Mouse (Mus musculus) liver, postnatal 0 days (tissue): ENCODE data around the gene Lztfl1. TPM values are rescaled to one million over a fixed set of nuclear protein-coding genes. Genes with fewer than 3 reads are reported as not detected.
"Not testable (repeated sequence)": the region's sequence is repeated elsewhere in the genome, so short reads cannot be mapped to it uniquely, and the experiment has no call there.

Experiments
- ATAC-seq: fragments of 200-750 bp; cut with Nextera tagmentation; 2 replicates; pipeline ENCODE4 v1.8.0; 2017; ENCODE audit warnings: mild to moderate bottlenecking, moderate library complexity
- DNase-seq: peaks from one replicate; pipeline ENCODE4 v3.0.0-alpha.2; 2016
- H3K27ac ChIP-seq: fragments of 300-500 bp; sonication (generic); 2 replicates; pipeline ENCODE4 v1.5.1; 2014; ENCODE audit warnings: antibody characterized with exemption, moderate library complexity, mild to moderate bottlenecking, low read depth
- H3K27me3 ChIP-seq: fragments of 300-500 bp; sonication (generic); 2 replicates; pipeline ENCODE4 v1.6.1; 2014; ENCODE audit warnings: low read length, control low read depth, mixed read lengths; ENCODE audit not compliant: insufficient read depth
- H3K36me3 ChIP-seq: fragments of 300-500 bp; sonication (generic); replicated peaks from 2 replicates; pipeline ENCODE4 v1.6.1; 2014; ENCODE audit warnings: mild to moderate bottlenecking, control low read depth, low read length, moderate library complexity, mixed read lengths; ENCODE audit not compliant: insufficient read depth
- H3K4me1 ChIP-seq: fragments of 300-500 bp; sonication (generic); 2 replicates; pipeline ENCODE4 v1.6.1; 2014; ENCODE audit warnings: antibody characterized with exemption, mild to moderate bottlenecking, control low read depth; ENCODE audit not compliant: insufficient read depth
- H3K4me2 ChIP-seq: fragments of 300-500 bp; sonication (generic); 2 replicates; pipeline ENCODE4 v1.6.1; 2014; ENCODE audit warnings: low read depth, mild to moderate bottlenecking, low read length, moderate library complexity, mixed read lengths
- H3K4me3 ChIP-seq: fragments of 300-500 bp; sonication (generic); 2 replicates; pipeline ENCODE4 v1.5.1; 2014; ENCODE audit warnings: low read depth, low read length
- H3K9ac ChIP-seq: fragments of 300-500 bp; sonication (generic); replicated peaks from 2 replicates; pipeline ENCODE4 v1.6.1; 2014; ENCODE audit warnings: mild to moderate bottlenecking, moderate library complexity
- H3K9me3 ChIP-seq: fragments of 300-500 bp; sonication (generic); 2 replicates; pipeline ENCODE4 v1.6.1; 2016; ENCODE audit warnings: mild to moderate bottlenecking, control low read depth, low read length, mixed read lengths
- CTCF ChIP-seq: sonication (generic); IDR thresholded peaks from 2 replicates; pipeline ENCODE4 v1.5.1; 2016; ENCODE audit warnings: antibody characterized with exemption, low read depth
- EP300 ChIP-seq: IDR thresholded peaks from 2 replicates; pipeline ENCODE4 v1.6.1; 2016; ENCODE audit warnings: antibody characterized with exemption, low read depth, mild to moderate bottlenecking
- WGBS: fragments of 180-500 bp; shearing (Covaris S2); extraction: QIAGEN DNeasy Blood & Tissue Kit; methylation state at CpG from one replicate; pipeline ENCODE4 v1.1.7; 2014; ENCODE audit not compliant: insufficient replicate concordance; 5-methylcytosine and 5-hydroxymethylcytosine counted together
- polyA plus RNA-seq: library from polyadenylated mRNA; unstranded; fragments of >200 nt; fragmentation: Nextera tagmentation; extraction: Ambion mirVana; gene quantifications from 2 replicates; pipeline ENCODE4 v1.2.1, GENCODE M21; 2015

Lztfl1 gene
- polyA plus RNA-seq, 1 experiment from 2014 or later = 16.8 TPM

- no peak overlapping the region for H3K4me3 ChIP-seq
- TF ChIP-seq EP300 (no peak), CTCF (no peak)
- no peak overlapping the region for H3K4me2 ChIP-seq
- ATAC-seq (no peak), DNase-seq (no peak)
- no peaks in the 10 kb centered on the region for H3K27me3 ChIP-seq
- no peaks in the 10 kb centered on the region for H3K4me1 ChIP-seq
- H3K27ac ChIP-seq = no peak overlapping the region
- no peaks in the 10 kb centered on the region for H3K9me3 ChIP-seq
- WGBS = 72% methylated on average over 1 of the region's 1 CpGs
- H3K36me3 ChIP-seq = no peaks in the 10 kb centered on the region
- no peak overlapping the region for H3K9ac ChIP-seq
Measured at GRCm38 (mm10) chr9:123758156-123758555, 40.7 kb upstream of the Lztfl1 start.

GRCm38 (mm10) chr9:123757326-123757725 lies 39.8 kb upstream of the Lztfl1 start:
- no peaks in the 10 kb centered on the region for H3K9me3 ChIP-seq
- no peak for TF ChIP-seq EP300
- no peak for TF ChIP-seq CTCF
- H3K9ac ChIP-seq = no peak overlapping the region
- DNase-seq = no peak
- H3K4me3 ChIP-seq = no peak overlapping the region
- no peaks in the 10 kb centered on the region for H3K36me3 ChIP-seq
- no peak overlapping the region for H3K4me2 ChIP-seq
- H3K27me3 ChIP-seq = no peaks in the 10 kb centered on the region
- no peak for ATAC-seq
- 57% methylated on average over 2 of the region's 2 CpGs for WGBS
- no peaks in the 10 kb centered on the region for H3K4me1 ChIP-seq
- H3K27ac ChIP-seq = no peak overlapping the region

- no peaks in the 10 kb centered on the region for H3K36me3 ChIP-seq
- TF ChIP-seq EP300 = no peak
- TF ChIP-seq CTCF = no peak
- H3K9ac ChIP-seq = no peak overlapping the region
- no peak overlapping the region for H3K4me3 ChIP-seq
- no peak overlapping the region for H3K4me2 ChIP-seq
- H3K4me1 ChIP-seq = no peaks in the 10 kb centered on the region
- WGBS = 45% methylated on average over 3 of the region's 3 CpGs
- no peak overlapping the region for H3K27ac ChIP-seq
- H3K27me3 ChIP-seq = no peaks in the 10 kb centered on the region
- DNase-seq (no peak), ATAC-seq (no peak)
- no peaks in the 10 kb centered on the region for H3K9me3 ChIP-seq
Measured at GRCm38 (mm10) chr9:123756752-123757151, 39.3 kb upstream of the Lztfl1 start.

- Histone ChIP-seq H3K27me3 (no peaks in the 10 kb centered on the region), H3K4me2 (no peak overlapping the region), H3K4me1 (no peaks in the 10 kb centered on the region), H3K9me3 (no peaks in the 10 kb centered on the region), H3K36me3 (no peaks in the 10 kb centered on the region), H3K27ac (no peak overlapping the region), H3K9ac (no peak overlapping the region), H3K4me3 (no peak overlapping the region)
- ATAC-seq = peak; percentile 25; the same call in 1 of the 2 replicates
- 59% methylated on average over 4 of the region's 4 CpGs for WGBS
- no peak for DNase-seq
- TF ChIP-seq CTCF (no peak), EP300 (no peak)
Measured at GRCm38 (mm10) chr9:123754333-123754732, 36.8 kb upstream of the Lztfl1 start.

- H3K27ac ChIP-seq, H3K4me1 ChIP-seq, H3K4me2 ChIP-seq, H3K4me3 ChIP-seq, DNase-seq, H3K27me3 ChIP-seq, H3K9ac ChIP-seq, ATAC-seq, H3K36me3 ChIP-seq, H3K9me3 ChIP-seq: not testable (repeated sequence)
- WGBS = 82% methylated on average over 7 of the region's 8 CpGs
Measured at GRCm38 (mm10) chr9:123749687-123750086, 32.2 kb upstream of the Lztfl1 start.

- Histone ChIP-seq H3K9me3 (no peaks in the 10 kb centered on the region), H3K36me3 (no peaks in the 10 kb centered on the region), H3K9ac (no peak overlapping the region), H3K4me1 (no peaks in the 10 kb centered on the region), H3K27me3 (no peaks in the 10 kb centered on the region), H3K27ac (no peak overlapping the region), H3K4me3 (no peak overlapping the region), H3K4me2 (no peak overlapping the region)
- ATAC-seq (no peak), DNase-seq (no peak)
- 76% methylated on average over 4 of the region's 4 CpGs for WGBS
- TF ChIP-seq EP300 (no peak), CTCF (no peak)
Measured at GRCm38 (mm10) chr9:123740799-123741198, 23.3 kb upstream of the Lztfl1 start.

- WGBS = 65% methylated on average over 2 of the region's 3 CpGs
- Histone ChIP-seq H3K4me1 (no peaks in the 10 kb centered on the region), H3K27me3 (no peaks in the 10 kb centered on the region), H3K9ac (no peak overlapping the region), H3K27ac (no peak overlapping the region), H3K36me3 (no peaks in the 10 kb centered on the region), H3K4me2 (no peak overlapping the region), H3K9me3 (no peaks in the 10 kb centered on the region), H3K4me3 (no peak overlapping the region)
- no peak for TF ChIP-seq CTCF
- no peak for TF ChIP-seq EP300
- DNase-seq = no peak
- ATAC-seq = no peak
Measured at GRCm38 (mm10) chr9:123734133-123734532, 16.6 kb upstream of the Lztfl1 start.
